Mouse (Mus musculus): ENCODE results near the gene Gfer. TPM values are rescaled to one million over a fixed set of nuclear protein-coding genes. Genes with fewer than 3 reads are reported as not detected.
"Not testable (repeated sequence)": the region's sequence is repeated elsewhere in the genome, so short reads cannot be mapped to it uniquely, and the experiment has no call there.

Gene Gfer
- polyA plus RNA-seq, 1 experiment from 2014 or later = 38.5 TPM

GRCm38 (mm10) chr17:24725637-24726390 lies 29.9 kb upstream of the Gfer start:
- Histone ChIP-seq H3K4me1 (ENCODE audit: control insufficient read depth, insufficient read depth, low read length) (peaks cover 17% of the 10 kb centered on the region; the same call in 1 of the 2 replicates), H3K4me3 (ENCODE audit: low read depth, low read length) (no peak overlapping the region), H3K9me3 (ENCODE audit: control insufficient read depth, low read depth, low read length) (no peaks in the 10 kb centered on the region), H3K4me2 (replicated peaks; ENCODE audit: low read depth, low read length) (no peak overlapping the region), H3K9ac (replicated peaks; ENCODE audit: low read depth, low read length) (no peak overlapping the region), H3K36me3 (ENCODE audit: control insufficient read depth, insufficient read depth, low read length) (peaks cover 13% of the 10 kb centered on the region), H3K27me3 (ENCODE audit: control insufficient read depth, insufficient read depth, low read length) (no peaks in the 10 kb centered on the region), H3K27ac (ENCODE audit: low read length) (no peak overlapping the region)
- WGBS = 63% methylated on average over 3 of the region's 3 CpGs
- ATAC-seq (ENCODE audit: insufficient number of reproducible peaks, insufficient read depth, low FRiP score, low read depth) = no peak

GRCm38 (mm10) chr17:24724184-24724583 lies 28.2 kb upstream of the Gfer start, which contains the start of gene Ndufb10:
Gene Ndufb10, minus strand, starts transcription at chr17:24724478.
- Histone ChIP-seq H3K9me3 (ENCODE audit: control insufficient read depth, low read depth, low read length) (no peaks in the 10 kb centered on the region), H3K9ac (replicated peaks; ENCODE audit: low read depth, low read length) (peak within 1 kb of the TSS; percentile 65), H3K4me2 (replicated peaks; ENCODE audit: low read depth, low read length) (peak within 1 kb of the TSS; percentile 47), H3K36me3 (ENCODE audit: control insufficient read depth, insufficient read depth, low read length) (peaks cover 13% of the 10 kb centered on the region), H3K27ac (ENCODE audit: low read length) (peak within 1 kb of the TSS; percentile 70; the same call in 1 of the 2 replicates), H3K4me1 (ENCODE audit: control insufficient read depth, insufficient read depth, low read length) (peaks cover 17% of the 10 kb centered on the region; the same call in 1 of the 2 replicates), H3K4me3 (ENCODE audit: low read depth, low read length) (peak within 1 kb of the TSS; percentile 71), H3K27me3 (ENCODE audit: control insufficient read depth, insufficient read depth, low read length) (no peaks in the 10 kb centered on the region)
- under 1% methylated on average over 30 of the region's 30 CpGs for WGBS
- ATAC-seq (ENCODE audit: insufficient number of reproducible peaks, insufficient read depth, low FRiP score, low read depth) = peak; percentile 75

GRCm38 (mm10) chr17:24723881-24724180 lies 27.9 kb upstream of the Gfer start:
- Histone ChIP-seq H3K9ac (replicated peaks; ENCODE audit: low read depth, low read length) (peak overlapping the region; percentile 65), H3K4me1 (ENCODE audit: control insufficient read depth, insufficient read depth, low read length) (peaks cover 17% of the 10 kb centered on the region; the same call in 1 of the 2 replicates), H3K27ac (ENCODE audit: low read length) (peak overlapping the region; percentile 70; the same call in 1 of the 2 replicates), H3K4me3 (ENCODE audit: low read depth, low read length) (peak overlapping the region; percentile 71), H3K4me2 (replicated peaks; ENCODE audit: low read depth, low read length) (peak overlapping the region; percentile 47), H3K9me3 (ENCODE audit: control insufficient read depth, low read depth, low read length) (no peaks in the 10 kb centered on the region), H3K36me3 (ENCODE audit: control insufficient read depth, insufficient read depth, low read length) (peaks cover 13% of the 10 kb centered on the region), H3K27me3 (ENCODE audit: control insufficient read depth, insufficient read depth, low read length) (no peaks in the 10 kb centered on the region)
- peak; percentile 3; the same call in 1 of the 2 replicates for ATAC-seq (ENCODE audit: insufficient number of reproducible peaks, insufficient read depth, low FRiP score, low read depth)
- WGBS = under 1% methylated on average over 15 of the region's 15 CpGs

GRCm38 (mm10) chr17:24723122-24723880 lies 27.3 kb upstream of the Gfer start:
- H3K4me3 ChIP-seq (ENCODE audit: low read depth, low read length) = peak overlapping the region; percentile 71
- peak overlapping the region; percentile 47 for H3K4me2 ChIP-seq (replicated peaks; ENCODE audit: low read depth, low read length)
- 3% methylated on average over 12 of the region's 12 CpGs for WGBS
- peaks cover 13% of the 10 kb centered on the region for H3K36me3 ChIP-seq (ENCODE audit: control insufficient read depth, insufficient read depth, low read length)
- no peaks in the 10 kb centered on the region for H3K27me3 ChIP-seq (ENCODE audit: control insufficient read depth, insufficient read depth, low read length)
- peaks cover 17% of the 10 kb centered on the region; the same call in 1 of the 2 replicates for H3K4me1 ChIP-seq (ENCODE audit: control insufficient read depth, insufficient read depth, low read length)
- H3K9me3 ChIP-seq (ENCODE audit: control insufficient read depth, low read depth, low read length) = no peaks in the 10 kb centered on the region
- no peak for ATAC-seq (ENCODE audit: insufficient number of reproducible peaks, insufficient read depth, low FRiP score, low read depth)
- H3K27ac ChIP-seq (ENCODE audit: low read length) = peak overlapping the region; percentile 70; the same call in 1 of the 2 replicates
- peak overlapping the region; percentile 65 for H3K9ac ChIP-seq (replicated peaks; ENCODE audit: low read depth, low read length)

GRCm38 (mm10) chr17:24722220-24722924 lies 26.4 kb upstream of the Gfer start:
- Histone ChIP-seq H3K27ac (ENCODE audit: low read length) (no peak overlapping the region), H3K4me3 (ENCODE audit: low read depth, low read length) (peak overlapping the region; percentile 78; the same call in 1 of the 2 replicates), H3K36me3 (ENCODE audit: control insufficient read depth, insufficient read depth, low read length) (peaks cover 13% of the 10 kb centered on the region), H3K27me3 (ENCODE audit: control insufficient read depth, insufficient read depth, low read length) (no peaks in the 10 kb centered on the region), H3K9me3 (ENCODE audit: control insufficient read depth, low read depth, low read length) (no peaks in the 10 kb centered on the region), H3K4me1 (ENCODE audit: control insufficient read depth, insufficient read depth, low read length) (peaks cover 17% of the 10 kb centered on the region; the same call in 1 of the 2 replicates), H3K4me2 (replicated peaks; ENCODE audit: low read depth, low read length) (peak overlapping the region; percentile 84; the same call in 1 of the 2 replicates), H3K9ac (replicated peaks; ENCODE audit: low read depth, low read length) (no peak overlapping the region)
- no peak for ATAC-seq (ENCODE audit: insufficient number of reproducible peaks, insufficient read depth, low FRiP score, low read depth)
- 38% methylated on average over 13 of the region's 13 CpGs for WGBS

GRCm38 (mm10) chr17:24721383-24721955 lies 25.5 kb upstream of the Gfer start:
- H3K27ac ChIP-seq (ENCODE audit: low read length); ATAC-seq (ENCODE audit: insufficient number of reproducible peaks, insufficient read depth, low FRiP score, low read depth); H3K9me3 ChIP-seq (ENCODE audit: control insufficient read depth, low read depth, low read length); H3K27me3 ChIP-seq (ENCODE audit: control insufficient read depth, insufficient read depth, low read length): not testable (repeated sequence)
- Histone ChIP-seq H3K4me3 (ENCODE audit: low read depth, low read length) (peak overlapping the region; percentile 78), H3K4me1 (ENCODE audit: control insufficient read depth, insufficient read depth, low read length) (peaks cover 17% of the 10 kb centered on the region; the same call in 1 of the 2 replicates), H3K4me2 (replicated peaks; ENCODE audit: low read depth, low read length) (peak overlapping the region; percentile 84), H3K9ac (replicated peaks; ENCODE audit: low read depth, low read length) (peak overlapping the region; percentile 82; the same call in 1 of the 2 replicates), H3K36me3 (ENCODE audit: control insufficient read depth, insufficient read depth, low read length) (peaks cover 13% of the 10 kb centered on the region)
- 52% methylated on average over 7 of the region's 7 CpGs for WGBS

- H3K9me3 ChIP-seq (ENCODE audit: control insufficient read depth, low read depth, low read length); ATAC-seq (ENCODE audit: insufficient number of reproducible peaks, insufficient read depth, low FRiP score, low read depth); H3K27ac ChIP-seq (ENCODE audit: low read length); H3K27me3 ChIP-seq (ENCODE audit: control insufficient read depth, insufficient read depth, low read length): not testable (repeated sequence)
- Histone ChIP-seq H3K36me3 (ENCODE audit: control insufficient read depth, insufficient read depth, low read length) (peaks cover 13% of the 10 kb centered on the region), H3K4me3 (ENCODE audit: low read depth, low read length) (peak overlapping the region; percentile 78), H3K4me1 (ENCODE audit: control insufficient read depth, insufficient read depth, low read length) (peaks cover 17% of the 10 kb centered on the region; the same call in 1 of the 2 replicates), H3K4me2 (replicated peaks; ENCODE audit: low read depth, low read length) (peak overlapping the region; percentile 84), H3K9ac (replicated peaks; ENCODE audit: low read depth, low read length) (peak overlapping the region; percentile 82)
- WGBS = under 1% methylated on average over 11 of the region's 11 CpGs
These were observed 24.7 kb upstream of the Gfer start for GRCm38 (mm10) chr17:24720616-24721015.
